Mouse (Mus musculus) spleen, adult 2 months (tissue): Measurements from ENCODE around the gene Hspd1. TPM values are rescaled to one million over a fixed set of nuclear protein-coding genes. Genes with fewer than 3 reads are reported as not detected.

Experiments
- DNase-seq, 2 experiments: peaks; one replicate each; pipeline versions ENCODE4 v3.0.0 to v3.0.0-alpha.2; 2012 to 2021; ENCODE audit warnings: low spot score in 2 of 2, low read depth in 1 of 2
- H3K27ac ChIP-seq: fragments of 200-500 bp; 2 replicates; pipeline ENCODE4 v1.5.1; 2012; ENCODE audit warnings: low read length, inconsistent platforms; ENCODE audit not compliant: insufficient read depth
- H3K27me3 ChIP-seq: fragments of 200-500 bp; 2 replicates; pipeline ENCODE4 v1.6.1; 2012; ENCODE audit warnings: mild to moderate bottlenecking, moderate library complexity, low read length, inconsistent platforms; ENCODE audit not compliant: control insufficient read depth, insufficient read depth
- H3K36me3 ChIP-seq: fragments of 200-500 bp; 2 replicates; pipeline ENCODE4 v1.6.1; 2012; ENCODE audit warnings: mild to moderate bottlenecking, low read length, inconsistent platforms; ENCODE audit not compliant: control insufficient read depth, insufficient read depth
- H3K4me1 ChIP-seq: fragments of 200-500 bp; 2 replicates; pipeline ENCODE4 v1.6.1; 2011; ENCODE audit warnings: inconsistent platforms; ENCODE audit not compliant: control insufficient read depth, insufficient read depth, insufficient read length
- H3K4me3 ChIP-seq: fragments of 200-500 bp; 2 replicates; pipeline ENCODE4 v1.5.1; 2011; ENCODE audit warnings: mild to moderate bottlenecking, inconsistent platforms; ENCODE audit not compliant: insufficient read depth, insufficient read length; ENCODE audit errors: extremely low read depth
- CTCF ChIP-seq: fragments of 200-500 bp; IDR thresholded peaks from 2 replicates; pipeline ENCODE4 v1.5.1; 2011; ENCODE audit warnings: mild to moderate bottlenecking, inconsistent platforms; ENCODE audit not compliant: insufficient read depth, insufficient read length, insufficient replicate concordance; ENCODE audit errors: extremely low read depth
- POLR2A ChIP-seq: fragments of 200-500 bp; IDR thresholded peaks from 2 replicates; pipeline ENCODE4 v1.6.1; 2011; ENCODE audit warnings: low read depth, low read length, inconsistent platforms
- WGBS: fragments of 180-500 bp; shearing (Covaris S2); methylation state at CpG from one replicate; pipeline ENCODE4 v1.1.7; 2018; 5-methylcytosine and 5-hydroxymethylcytosine counted together
- polyA plus RNA-seq: library from polyadenylated mRNA; depleted of rRNA; stranded (reverse); fragments of >200 nt; gene quantifications from 2 replicates; pipeline ENCODE4 v1.2.3, GENCODE M21; 2012

The Hspd1 gene
- polyA plus RNA-seq, 1 experiment = 9.2 TPM

- Histone ChIP-seq H3K27ac (peak overlapping the region; percentile 91), H3K4me3 (peak overlapping the region; percentile 89), H3K27me3 (no peaks in the 10 kb centered on the region), H3K36me3 (peaks cover 7% of the 10 kb centered on the region), H3K4me1 (peaks cover 2% of the 10 kb centered on the region)
- WGBS = 7% methylated on average over 16 of the region's 16 CpGs
- TF ChIP-seq CTCF (no peak), POLR2A (no peak)
- DNase-seq = no peak
Measured at GRCm38 (mm10) chr1:55088611-55089497, 811 bp upstream of the Hspd1 start.

- no peak for TF ChIP-seq CTCF
- peak; percentile 69 for TF ChIP-seq POLR2A
- Histone ChIP-seq H3K27me3 (no peaks in the 10 kb centered on the region), H3K36me3 (peaks cover 19% of the 10 kb centered on the region), H3K4me3 (peak overlapping the region; percentile 89), H3K27ac (peak overlapping the region; percentile 91), H3K4me1 (peaks cover 2% of the 10 kb centered on the region)
- no peak for DNase-seq
- WGBS = under 1% methylated on average over 54 of the region's 57 CpGs
Measured at GRCm38 (mm10) chr1:55087401-55087904, 590 bp downstream of the Hspd1 start.

GRCm38 (mm10) chr1:55086868-55087400, 1.1 kb downstream of the Hspd1 start:
- peak in 1 of 2 experiments; percentile 15 for DNase-seq
- peak overlapping the region; percentile 91 for H3K27ac ChIP-seq
- TF ChIP-seq POLR2A (no peak), CTCF (no peak)
- 2% methylated on average over 13 of the region's 13 CpGs for WGBS
- peaks cover 23% of the 10 kb centered on the region for H3K36me3 ChIP-seq
- peaks cover 2% of the 10 kb centered on the region for H3K4me1 ChIP-seq
- no peaks in the 10 kb centered on the region for H3K27me3 ChIP-seq
- H3K4me3 ChIP-seq = peak overlapping the region; percentile 89

- H3K27me3 ChIP-seq = no peaks in the 10 kb centered on the region
- DNase-seq = no peak
- peaks cover 23% of the 10 kb centered on the region for H3K36me3 ChIP-seq
- H3K4me3 ChIP-seq = no peak overlapping the region
- H3K4me1 ChIP-seq = peaks cover 2% of the 10 kb centered on the region
- no peak overlapping the region for H3K27ac ChIP-seq
- WGBS = 69% methylated on average over 7 of the region's 7 CpGs
- TF ChIP-seq POLR2A = no peak
- no peak for TF ChIP-seq CTCF
Measured at GRCm38 (mm10) chr1:55085781-55086366, 2.2 kb downstream of the Hspd1 start.

- DNase-seq = no peak
- TF ChIP-seq POLR2A (no peak), CTCF (no peak)
- Histone ChIP-seq H3K4me1 (peaks cover 2% of the 10 kb centered on the region), H3K27me3 (no peaks in the 10 kb centered on the region), H3K4me3 (no peak overlapping the region), H3K36me3 (peaks cover 35% of the 10 kb centered on the region), H3K27ac (no peak overlapping the region)
- WGBS = 78% methylated on average over 1 of the region's 1 CpGs
Measured at GRCm38 (mm10) chr1:55082106-55082505, 5.9 kb downstream of the Hspd1 start.

GRCm38 (mm10) chr1:55079677-55080076, 8.4 kb downstream of the Hspd1 start:
- peaks cover 33% of the 10 kb centered on the region for H3K36me3 ChIP-seq
- DNase-seq = no peak
- WGBS = 95% methylated on average over 4 of the region's 4 CpGs

GRCm38 (mm10) chr1:55076849-55077516, 11.1 kb downstream of the Hspd1 start:
- Histone ChIP-seq H3K36me3 (peaks cover 17% of the 10 kb centered on the region), H3K4me1 (no peaks in the 10 kb centered on the region), H3K27ac (no peak overlapping the region), H3K4me3 (no peak overlapping the region), H3K27me3 (no peaks in the 10 kb centered on the region)
- TF ChIP-seq POLR2A (no peak), CTCF (no peak)
- WGBS = 94% methylated on average over 2 of the region's 2 CpGs
- no peak for DNase-seq

More at GRCm38 (mm10) chr1:55079677-55080076, 8.4 kb downstream of the Hspd1 start:
- TF ChIP-seq POLR2A (no peak), CTCF (no peak)
- H3K27me3 ChIP-seq = no peaks in the 10 kb centered on the region
- H3K4me3 ChIP-seq = no peak overlapping the region
- no peak overlapping the region for H3K27ac ChIP-seq
- H3K4me1 ChIP-seq = no peaks in the 10 kb centered on the region
